Mouse (Mus musculus) B cell, adult 2 months (primary cell): Measurements from ENCODE around the gene Usp2.
A peak's percentile ranks its signal among the peaks of the same experiment; 100 is the strongest.

Experiments used
- DNase-seq, 2 experiments: peaks; one replicate each; pipeline ENCODE4 v3.0.0; 2022

Gene Usp2

GRCm38 (mm10) chr9:44127351-44127801, 60.6 kb downstream of the Usp2 start:
- DNase-seq, result no peak

GRCm38 (mm10) chr9:44129633-44130032, 62.8 kb downstream of the Usp2 start:
- no peak for DNase-seq

GRCm38 (mm10) chr9:44130034-44130433, 63.2 kb downstream of the Usp2 start:
- DNase-seq, result peak; percentile 73 to 76

GRCm38 (mm10) chr9:44130581-44131275, 63.9 kb downstream of the Usp2 start:
- peak; percentile 21 to 28 for DNase-seq

- no peak for DNase-seq
Observed at GRCm38 (mm10) chr9:44131276-44131590, 64.4 kb downstream of the Usp2 start.

- DNase-seq, result no peak
Observed at GRCm38 (mm10) chr9:44132200-44132599, 65.4 kb downstream of the Usp2 start.

GRCm38 (mm10) chr9:44133287-44133686, 66.5 kb downstream of the Usp2 start:
- no peak for DNase-seq

GRCm38 (mm10) chr9:44134101-44134850, 67.5 kb downstream of the Usp2 start, which contains the start of gene Mcam:
Gene Mcam (plus strand): TSS chr9:44134469.
- peak in 1 of 2 experiments; percentile 27 for DNase-seq

- peak; percentile 42 to 44 for DNase-seq
Observed at GRCm38 (mm10) chr9:44134851-44135730, 68.3 kb downstream of the Usp2 start.

GRCm38 (mm10) chr9:44135731-44136411, 69.0 kb downstream of the Usp2 start:
- DNase-seq, result no peak

- DNase-seq, result no peak
Observed at GRCm38 (mm10) chr9:44137846-44138245, 71.0 kb downstream of the Usp2 start.

- no peak for DNase-seq
Observed at GRCm38 (mm10) chr9:44141951-44142350, 75.1 kb downstream of the Usp2 start.

- DNase-seq, result no peak
Observed at GRCm38 (mm10) chr9:44143421-44143820, 76.6 kb downstream of the Usp2 start.

GRCm38 (mm10) chr9:44144023-44144717, 77.3 kb downstream of the Usp2 start:
- no peak for DNase-seq

- no peak for DNase-seq
Observed at GRCm38 (mm10) chr9:44144718-44145060, 77.9 kb downstream of the Usp2 start.
